Mouse (Mus musculus): Measurements from ENCODE around the gene Snx4.

GRCm38 (mm10) chr16:33250651-33251120 is 556 bp upstream of the Snx4 start:
- TF ChIP-seq CTCF (IDR thresholded peaks at IDR 0.05) (no peak), POLR2A (IDR thresholded peaks at IDR 0.05; ENCODE audit: insufficient read depth, low read depth, low read length) (no peak)
